Mouse (Mus musculus): Measurements from ENCODE around the gene Erich2.
"Not testable (repeated sequence)": the region's sequence is repeated elsewhere in the genome, so short reads cannot be mapped to it uniquely, and the experiment has no call there.

Gene Erich2

GRCm38 (mm10) chr2:70508496-70508895 lies at the start of gene Erich2:
TSS of gene Erich2 (plus strand) at chr2:70508819.
- no peak for DNase-seq (ENCODE audit: low read depth, low spot score)

- no peak for DNase-seq (ENCODE audit: low read depth, low spot score)
Observed at GRCm38 (mm10) chr2:70463606-70464005, 45.0 kb upstream of the Erich2 start.

- DNase-seq (ENCODE audit: low read depth, low spot score) = peak; percentile 27
Observed at GRCm38 (mm10) chr2:70471136-70471535, 37.5 kb upstream of the Erich2 start.

- peak; percentile 23 for DNase-seq (ENCODE audit: low read depth, low spot score)
Observed at GRCm38 (mm10) chr2:70471861-70472620, 36.6 kb upstream of the Erich2 start.

- DNase-seq (ENCODE audit: low read depth, low spot score) = no peak
Observed at GRCm38 (mm10) chr2:70497715-70498318, 10.8 kb upstream of the Erich2 start.

GRCm38 (mm10) chr2:70503436-70503835 lies 5.2 kb upstream of the Erich2 start:
- no peak for DNase-seq (ENCODE audit: low read depth, low spot score)

GRCm38 (mm10) chr2:70505229-70505628 lies 3.4 kb upstream of the Erich2 start:
- no peak for DNase-seq (ENCODE audit: low read depth, low spot score)

- DNase-seq (ENCODE audit: low read depth, low spot score) = no peak
Observed at GRCm38 (mm10) chr2:70505896-70506295, 2.7 kb upstream of the Erich2 start.

- no peak for DNase-seq (ENCODE audit: low read depth, low spot score)
Observed at GRCm38 (mm10) chr2:70506372-70506771, 2.2 kb upstream of the Erich2 start.

GRCm38 (mm10) chr2:70509021-70509632 lies 508 bp downstream of the Erich2 start:
- peak; percentile 69 for DNase-seq (ENCODE audit: low read depth, low spot score)

- not testable (repeated sequence) for DNase-seq (ENCODE audit: low read depth, low spot score)
Observed at GRCm38 (mm10) chr2:70538283-70538682, 29.7 kb downstream of the Erich2 start.

- no peak for DNase-seq (ENCODE audit: low read depth, low spot score)
Observed at GRCm38 (mm10) chr2:70550671-70551070, 42.1 kb downstream of the Erich2 start.

- no peak for DNase-seq (ENCODE audit: low read depth, low spot score)
Observed at GRCm38 (mm10) chr2:70551446-70551845, 42.8 kb downstream of the Erich2 start.

- no peak for DNase-seq (ENCODE audit: low read depth, low spot score)
Observed at GRCm38 (mm10) chr2:70552067-70552598, 43.5 kb downstream of the Erich2 start.

GRCm38 (mm10) chr2:70552772-70553171 lies 44.2 kb downstream of the Erich2 start, which contains the start of gene Gad1:
TSS of gene Gad1 (plus strand) at chr2:70553072.
- DNase-seq (ENCODE audit: low read depth, low spot score) = no peak

GRCm38 (mm10) chr2:70553826-70554225 lies 45.2 kb downstream of the Erich2 start:
- no peak for DNase-seq (ENCODE audit: low read depth, low spot score)

- DNase-seq (ENCODE audit: low read depth, low spot score) = peak; percentile 92
Observed at GRCm38 (mm10) chr2:70558112-70558842, 49.7 kb downstream of the Erich2 start.

- no peak for DNase-seq (ENCODE audit: low read depth, low spot score)
Observed at GRCm38 (mm10) chr2:70558843-70559451, 50.3 kb downstream of the Erich2 start.

GRCm38 (mm10) chr2:70559520-70559919 lies 50.9 kb downstream of the Erich2 start:
- peak; percentile 85 for DNase-seq (ENCODE audit: low read depth, low spot score)

- peak; percentile 84 for DNase-seq (ENCODE audit: low read depth, low spot score)
Observed at GRCm38 (mm10) chr2:70561077-70561795, 52.6 kb downstream of the Erich2 start.

Data from forelimb bud, embryonic 11.5 days (tissue).